In the genomic region with DNA sequence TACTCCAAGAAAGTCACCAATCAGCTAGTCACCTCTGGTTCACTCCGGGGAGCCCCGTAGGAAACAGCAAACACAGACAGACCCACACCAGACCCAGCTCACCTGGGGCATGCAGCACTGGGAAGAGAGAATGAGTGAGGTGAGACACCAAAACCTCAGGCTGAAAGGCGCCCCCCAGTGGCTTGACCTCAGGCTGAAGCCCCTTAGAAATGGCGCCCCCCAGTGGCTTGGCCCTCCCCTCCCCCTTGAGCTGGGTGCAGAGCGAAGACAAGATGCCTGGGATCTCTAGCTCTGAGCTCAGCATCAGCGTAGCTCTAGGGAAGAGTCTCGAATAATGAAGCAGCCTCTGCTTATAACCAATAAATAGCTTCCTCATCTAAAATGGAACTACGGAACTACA, we compare ENCODE assay signal across 14 mouse cellular contexts. TPM values are rescaled to one million over a fixed set of nuclear protein-coding genes. Genes with fewer than 3 reads are reported as not detected.
DNase-seq lines count a peak whose midpoint lies in the region; ATAC-seq and TF ChIP-seq lines count a peak whose summit lies in the region.
"Had no signal": no experiment of that assay in that cellular context is flagged by ENCODE, and none has a peak within 500 bp of the region (broad histone marks: within the 10 kb centered on the region; RNA-seq: fewer than 3 reads in every experiment).

No protein-coding gene starts in this region.

- 75% methylated on average over 8 of the region's 8 CpGs for WGBS in liver, adult 2 months
- 74% methylated on average over 8 of the region's 8 CpGs for WGBS in liver, embryonic 11.5 days

- H3K4me1 ChIP-seq in liver, adult 2 months (ENCODE audit: control insufficient read depth, insufficient read depth, low read length), result no peaks in the 10 kb centered on the region
- no peaks in the 10 kb centered on the region; the same call in 1 of the 2 replicates for H3K4me1 ChIP-seq in liver, embryonic 11.5 days (replicated peaks; ENCODE audit: control insufficient read depth, insufficient read depth, low read length)
- no peaks in the 10 kb centered on the region for H3K4me1 ChIP-seq in MEL (ENCODE audit: control insufficient read depth in 1 of 2, insufficient read depth in 2 of 2, low read length in 2 of 2)
- H3K4me1 ChIP-seq: limb, embryonic 13.5 days had no signal

- no peak for ATAC-seq in liver, embryonic 11.5 days (replicated peaks; ENCODE audit: low FRiP score)
- no peak for ATAC-seq in monocyte, adult 5-6 weeks (replicated peaks; ENCODE audit: insufficient number of reproducible peaks, low FRiP score, low TSS enrichment, poor library complexity, severe bottlenecking)

- no peak for TF ChIP-seq EP300 in MEL (IDR thresholded peaks at IDR 0.05; ENCODE audit: low read depth in 1 of 2, low read length in 2 of 2)

- H3K4me2 ChIP-seq in liver, embryonic 11.5 days, result no peak overlapping the region
- H3K4me2 ChIP-seq: limb, embryonic 13.5 days had no signal

- 0 out of 2 replicates have a peak, but pooled peaks cover 3% of the 10 kb centered on the region for H3K27me3 ChIP-seq in liver, adult 2 months (ENCODE audit: control insufficient read depth, insufficient read depth, low read length)
- H3K27me3 ChIP-seq in liver, embryonic 11.5 days (replicated peaks; ENCODE audit: control insufficient read depth, insufficient read depth, low read length), result no peaks in the 10 kb centered on the region
- no peaks in the 10 kb centered on the region for H3K27me3 ChIP-seq in MEL (ENCODE audit: control insufficient read depth in 1 of 2, insufficient read depth in 2 of 2, low read length in 2 of 2)
- H3K27me3 ChIP-seq: limb, embryonic 13.5 days had no signal

- no peaks in the 10 kb centered on the region for H3K79me2 ChIP-seq in liver, adult 2 months (ENCODE audit: control insufficient read depth, insufficient read depth, low read length)
- no peaks in the 10 kb centered on the region for H3K79me2 ChIP-seq in MEL (ENCODE audit: control insufficient read depth, insufficient read depth, low read length, poor library complexity)

- no peaks in the 10 kb centered on the region for H3K36me3 ChIP-seq in liver, adult 2 months (ENCODE audit: control insufficient read depth, insufficient read depth, low read length)
- H3K36me3 ChIP-seq in liver, embryonic 11.5 days (ENCODE audit: control insufficient read depth, insufficient read depth, low read length), result no peaks in the 10 kb centered on the region
- H3K36me3 ChIP-seq in MEL (ENCODE audit: control insufficient read depth in 1 of 2, insufficient read depth in 2 of 2, low read length in 2 of 2), result no peaks in the 10 kb centered on the region
- H3K36me3 ChIP-seq: limb, embryonic 13.5 days; midbrain, embryonic 10.5 days had no signal

- DNase-seq in gastrocnemius, postnatal 10 days, result peak; percentile 27
- DNase-seq in gastrocnemius, postnatal 4 days (ENCODE audit: low spot score in 2 of 2), result no peak
- DNase-seq in liver, adult 2 months (ENCODE audit: extremely low read depth, low read depth, low spot score), result no peak
- DNase-seq in liver, embryonic 11.5 days (ENCODE audit: low spot score), result no peak
- DNase-seq in MEL (ENCODE audit: low read depth, low spot score), result no peak
- DNase-seq in brain, adult 2 months (ENCODE audit: low read depth, low spot score), result peak; percentile 11
- DNase-seq: cerebellum, adult 9-11 months; heart, adult 18-20 months; layer of hippocampus, postnatal 36 days; right cerebral cortex, postnatal 25 days; thymus, postnatal 14 days had no signal

- H3K27ac ChIP-seq in liver, adult 2 months (replicated peaks; ENCODE audit: insufficient read depth, low read depth, low read length), result no peak overlapping the region
- no peak overlapping the region for H3K27ac ChIP-seq in liver, embryonic 11.5 days (ENCODE audit: low read depth, low read length)
- H3K27ac ChIP-seq in MEL (ENCODE audit: control insufficient read depth, low read depth, low read length), result no peak overlapping the region
- H3K27ac ChIP-seq: limb, embryonic 13.5 days; midbrain, embryonic 10.5 days had no signal

- 0 out of 2 replicates have a peak, but pooled peaks cover 2% of the 10 kb centered on the region for H3K9me3 ChIP-seq in liver, embryonic 11.5 days (ENCODE audit: control insufficient read depth, low read length)
- H3K9me3 ChIP-seq in MEL (replicated peaks; ENCODE audit: insufficient read depth, low read length), result no peaks in the 10 kb centered on the region
- H3K9me3 ChIP-seq: limb, embryonic 13.5 days had no signal

- H3K9ac ChIP-seq in liver, adult 2 months (ENCODE audit: low read depth, low read length), result no peak overlapping the region
- no peak overlapping the region for H3K9ac ChIP-seq in liver, embryonic 11.5 days (ENCODE audit: low read depth, low read length)
- H3K9ac ChIP-seq in MEL (ENCODE audit: control insufficient read depth, low read depth, low read length, poor library complexity, severe bottlenecking), result no peak overlapping the region
- H3K9ac ChIP-seq: limb, embryonic 13.5 days had no signal

- TF ChIP-seq CTCF in liver, adult 2 months (IDR thresholded peaks at IDR 0.05; ENCODE audit: low read depth, low read length), result peak; percentile 32
- TF ChIP-seq CTCF in MEL (IDR thresholded peaks at IDR 0.05 in 2 of 3, conservative IDR thresholded peaks at IDR 0.05 in 1 of 3; ENCODE audit: control insufficient read depth in 1 of 3, insufficient read depth in 1 of 3, low read depth in 2 of 3, low read length in 3 of 3, poor library complexity in 1 of 3, severe bottlenecking in 1 of 3), result 0 out of 6 replicates have a peak, but pooled peaks of 2 of the 3 experiments have one; percentile 1 to 4

- H3K4me3 ChIP-seq in liver, adult 2 months (ENCODE audit: insufficient read depth, low read depth, low read length), result no peak overlapping the region
- no peak overlapping the region for H3K4me3 ChIP-seq in liver, embryonic 11.5 days (ENCODE audit: low read depth, low read length)
- H3K4me3 ChIP-seq in MEL (ENCODE audit: control insufficient read depth in 1 of 2, insufficient read depth in 1 of 2, low read depth in 2 of 2, low read length in 2 of 2), result no peak overlapping the region
- H3K4me3 ChIP-seq: limb, embryonic 13.5 days; midbrain, embryonic 10.5 days had no signal

- TF ChIP-seq RAD21 in MEL (IDR thresholded peaks at IDR 0.05; ENCODE audit: low read depth, low read length), result no peak

- TF ChIP-seq POLR2A in liver, adult 2 months (IDR thresholded peaks at IDR 0.05; ENCODE audit: extremely low read depth, insufficient read depth, low read length), result no peak
- TF ChIP-seq POLR2A in MEL (IDR thresholded peaks at IDR 0.05; ENCODE audit: control insufficient read depth in 1 of 2, insufficient read depth in 1 of 2, low read depth in 1 of 2, low read length in 2 of 2, poor library complexity in 1 of 2), result no peak

TF ChIP-seq in MEL, 35 proteins besides CTCF, POLR2A, EP300 and RAD21:
- TF ChIP-seq HCFC1 (IDR thresholded peaks at IDR 0.05; ENCODE audit: low read depth, low read length) (no peak), TBP (IDR thresholded peaks at IDR 0.05; ENCODE audit: low read depth, low read length) (no peak), MAFK (IDR thresholded peaks at IDR 0.05; ENCODE audit: borderline replicate concordance, low read depth, low read length) (no peak), ZC3H11A (IDR thresholded peaks at IDR 0.05; ENCODE audit: low read depth, low read length) (no peak), POLR2AphosphoS2 (IDR thresholded peaks at IDR 0.05; ENCODE audit: low read length) (no peak), POLR2AphosphoS5 (IDR thresholded peaks at IDR 0.05; ENCODE audit: borderline replicate concordance, low read depth, low read length) (no peak), SMC3 (IDR thresholded peaks at IDR 0.05; ENCODE audit: low read depth, low read length) (no peak), ELF1 (IDR thresholded peaks at IDR 0.05; ENCODE audit: low read depth, low read length) (no peak), NELFE (IDR thresholded peaks at IDR 0.05; ENCODE audit: low read depth, low read length) (no peak), E2F4 (IDR thresholded peaks at IDR 0.05; ENCODE audit: borderline replicate concordance, low read depth, low read length) (no peak), GATA1 (IDR thresholded peaks at IDR 0.05; ENCODE audit: low read depth, low read length) (no peak), MEF2A (IDR thresholded peaks at IDR 0.05; ENCODE audit: extremely low read depth, insufficient replicate concordance, low read depth, low read length, poor library complexity, severe bottlenecking) (no peak), MYC (IDR thresholded peaks at IDR 0.05; ENCODE audit: low read depth, low read length) (no peak), ZMIZ1 (IDR thresholded peaks at IDR 0.05; ENCODE audit: low read depth, low read length) (no peak)
TF ChIP-seq in MEL: peak in this region for 0.

RNA-seq across cellular contexts. Expression of a gene that starts 31.3 kb away (rescaled TPM):
- total RNA-seq in gastrocnemius, postnatal 10 days (2021), result 1 to 10 TPM; 3.7 to 6.0 TPM
- total RNA-seq in gastrocnemius, postnatal 4 days (2021), result 1 to 10 TPM; 4.2 to 4.7 TPM
- total RNA-seq in liver, adult 2 months (2014; rRNA removed), result under 0.01 TPM in 1 of 2 replicates, not detected in the other
- not detected in 2 replicates for polyA plus RNA-seq in liver, adult 2 months (2012; rRNA removed)
- 1.5 and 1.9 TPM in 2 replicates for polyA plus RNA-seq in liver, embryonic 11.5 days (2014; fragmentation: Nextera tagmentation; extraction: Ambion mirVana)
- not detected in 2 replicates for total RNA-seq in MEL (2012; rRNA removed)
- not detected for polyA plus RNA-seq in MEL (2012; ENCODE audit: insufficient read depth in 1 of 2, insufficient read length in 2 of 2, low read depth in 1 of 2, low replicate concordance in 2 of 2, missing spikeins in 1 of 2)
- total RNA-seq in monocyte, adult 5-6 weeks (2017), result not detected in 3 replicates

Comparison
In these comparisons a context has a peak if more than half of its experiments do, and no peak if none do; other contexts are left out.
1. DNase-seq: peak in gastrocnemius, postnatal 10 days (single experiment) and brain, adult 2 months (single experiment); none in gastrocnemius, postnatal 4 days (0 of 2), liver, adult 2 months (single experiment), liver, embryonic 11.5 days (single experiment) and MEL (single experiment).